Mouse (Mus musculus) layer of hippocampus, postnatal 36 days (tissue): ENCODE results near the gene Wdr53. TPM values are rescaled to one million over a fixed set of nuclear protein-coding genes. Genes with fewer than 3 reads are reported as not detected.
"Not testable (repeated sequence)": the region's sequence is repeated elsewhere in the genome, so short reads cannot be mapped to it uniquely, and the experiment has no call there.

Experiments
- DNase-seq, 2 experiments: peaks; one replicate each; pipeline ENCODE4 v3.0.0; 2022
- total RNA-seq, 2 experiments: library from RNA; stranded (reverse); gene quantifications; 2 replicates each; pipeline ENCODE4 v1.2.3; 2021

Gene Wdr53
- total RNA-seq, result 10 to 100 TPM; 13.0 to 13.1 TPM

DNA sequence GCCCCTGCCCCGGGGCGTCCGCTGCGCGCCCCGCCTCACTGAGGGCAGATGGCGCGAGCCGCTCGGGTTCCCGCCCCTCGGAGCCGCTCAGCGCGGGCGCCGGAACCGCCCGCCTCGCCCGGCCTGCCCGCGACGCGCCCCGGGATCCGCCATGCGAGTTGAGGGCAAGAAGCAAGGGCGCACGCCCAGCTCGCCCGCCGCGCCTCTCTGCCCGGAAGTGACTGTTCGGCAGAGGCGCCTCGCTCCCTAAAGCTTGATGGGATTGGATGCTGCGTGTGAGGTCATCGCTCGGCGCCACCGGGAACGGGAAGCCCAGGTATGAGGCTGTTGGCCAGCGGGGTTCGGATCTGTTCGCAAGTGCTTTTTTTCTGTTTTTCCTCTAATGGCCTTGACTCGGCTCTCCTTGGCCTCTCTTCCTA is at the start of gene Wdr53, which contains the start of gene Fbxo45:
Gene Wdr53 (plus strand): TSS at position 276 of the 419 bp plus-strand sequence.
Gene Fbxo45 (minus strand): TSS at position 207 of the 419 bp plus-strand sequence.
- DNase-seq, result peak; percentile 97 to 98

DNA sequence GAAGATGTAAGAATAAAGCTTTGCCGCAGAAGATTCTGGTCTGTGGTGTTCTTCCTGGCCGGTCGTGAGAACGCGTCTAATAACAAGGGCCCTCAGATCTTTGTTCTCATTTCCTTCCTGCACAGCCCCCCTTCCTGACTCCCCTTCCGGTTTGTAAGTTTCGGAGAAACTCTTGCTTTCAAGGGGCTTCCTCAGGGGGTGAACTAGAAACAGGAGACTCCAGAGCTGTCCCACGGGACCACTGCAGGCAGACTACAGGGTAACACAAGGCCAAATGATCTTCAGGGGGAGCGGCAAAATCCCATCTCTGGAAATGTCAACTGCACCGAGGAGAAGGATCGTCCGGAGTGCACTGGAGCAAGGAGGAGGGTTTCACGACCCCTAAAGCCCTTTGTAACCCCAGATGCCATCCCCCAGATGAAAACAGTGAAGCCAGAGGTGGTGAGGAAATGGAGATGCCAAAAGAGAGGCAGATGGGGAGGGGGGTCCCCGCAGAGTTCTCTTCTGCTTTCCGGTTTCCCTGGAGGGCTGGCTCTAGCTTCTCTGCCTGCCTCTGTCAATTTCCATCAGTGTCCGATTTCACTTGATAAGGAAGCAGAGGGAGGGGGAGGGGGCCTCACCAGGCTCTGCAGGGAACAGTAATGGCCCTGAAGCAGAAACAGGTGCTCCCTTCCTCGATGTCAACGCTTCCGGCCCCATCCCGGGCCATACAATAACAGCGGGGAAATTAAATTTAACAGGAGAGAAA is 46.6 kb upstream of the Wdr53 start:
- DNase-seq, result no peak

GRCm38 (mm10) chr16:32201004-32201325 is 46.1 kb upstream of the Wdr53 start:
- DNase-seq, result no peak

DNA sequence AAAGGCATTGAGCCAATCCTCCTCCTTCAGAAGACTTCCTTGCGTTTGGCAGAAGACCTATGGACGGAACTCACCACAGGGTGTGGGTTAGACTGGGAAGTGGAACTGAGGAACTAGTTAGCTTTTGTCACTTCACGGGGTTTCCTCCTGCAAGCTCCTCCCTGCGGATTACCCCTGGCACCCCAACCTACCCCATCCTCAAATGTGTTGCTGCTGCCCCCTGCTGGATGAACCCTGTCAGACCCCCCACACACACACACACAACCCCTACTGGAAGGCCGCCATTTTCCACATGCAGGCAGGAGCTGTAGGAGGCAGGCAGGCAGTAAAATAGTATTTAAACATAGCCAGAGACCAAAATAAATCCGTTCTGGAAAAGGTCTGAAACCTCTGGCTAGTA is 44.3 kb upstream of the Wdr53 start:
- peak; percentile 28 to 29 for DNase-seq

DNA sequence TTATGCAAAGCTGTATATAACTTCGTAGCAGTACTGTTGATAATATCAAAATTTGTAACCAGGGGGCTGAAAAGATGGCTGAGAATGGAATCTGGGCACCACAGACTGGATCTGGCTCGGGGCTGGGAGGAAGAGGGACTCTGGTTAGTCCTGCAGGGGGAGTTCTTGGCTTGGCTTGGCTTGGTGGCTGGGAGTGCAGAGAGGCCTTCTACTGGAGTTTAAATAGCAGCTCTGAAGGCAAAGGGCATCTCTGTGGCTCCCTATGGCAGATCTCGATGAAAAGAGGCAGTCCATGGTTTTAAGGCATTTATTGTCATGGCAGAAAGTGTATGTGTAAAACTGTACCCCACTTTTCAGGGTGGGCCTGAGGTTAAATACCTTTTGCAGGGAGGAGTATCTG is 42.1 kb upstream of the Wdr53 start:
- no peak for DNase-seq

DNA sequence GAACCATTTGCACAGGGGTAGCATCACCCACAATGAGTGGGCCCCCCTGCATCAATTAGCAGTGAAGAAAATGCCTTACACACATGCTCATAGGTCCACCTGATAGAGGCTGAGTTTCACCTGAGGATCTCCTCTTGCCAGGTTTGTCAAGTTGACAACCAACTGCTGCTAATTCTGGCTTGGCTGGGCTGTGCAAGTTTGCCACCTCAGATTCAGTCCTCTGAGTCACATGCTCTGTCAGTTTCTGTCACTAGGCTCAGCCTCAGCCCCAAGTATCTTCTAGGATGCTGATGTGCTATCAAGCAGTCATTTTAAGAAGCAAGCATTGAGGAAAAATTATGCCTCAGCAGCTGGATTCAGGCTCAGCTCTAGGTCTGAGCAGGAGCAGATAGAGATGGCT is 32.9 kb upstream of the Wdr53 start:
- DNase-seq, result no peak

DNA sequence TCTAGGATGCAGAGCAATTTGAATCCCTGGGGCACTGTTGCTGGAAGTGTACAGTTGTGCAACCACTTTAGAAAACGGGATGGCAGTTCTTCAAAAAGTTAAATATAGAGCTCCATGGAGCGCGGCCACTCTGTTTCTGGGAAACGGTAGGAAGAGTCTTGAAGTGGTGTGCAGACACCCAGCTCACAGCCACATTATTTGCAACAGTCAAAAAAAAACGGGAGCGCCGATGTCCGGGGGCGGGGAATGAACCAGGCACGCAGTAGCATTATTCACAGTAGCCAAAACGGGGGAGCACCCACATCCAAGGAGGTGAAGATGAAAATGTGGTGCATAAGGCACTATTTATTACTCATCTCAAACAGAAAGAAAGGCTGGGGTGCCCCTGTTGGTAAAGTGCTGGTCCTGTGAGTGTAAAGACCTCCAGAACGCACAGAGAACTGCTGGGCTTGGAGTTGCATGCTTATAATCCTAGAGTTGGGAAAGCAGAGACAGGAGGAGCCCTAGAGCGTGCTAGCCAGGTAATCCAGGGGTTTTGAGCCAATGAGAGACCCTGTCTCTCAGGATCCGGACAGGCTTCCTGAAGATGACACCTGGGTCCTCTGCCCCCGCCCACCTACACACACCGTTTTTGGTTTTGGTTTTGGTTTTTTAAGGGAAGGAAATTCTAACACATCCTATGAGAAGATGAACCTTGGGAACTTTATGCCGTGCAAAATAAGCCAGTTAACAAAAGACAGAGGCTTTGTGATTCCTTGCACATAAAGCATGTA is 32.0 kb upstream of the Wdr53 start:
- no peak for DNase-seq

- DNase-seq, result no peak
Measured at GRCm38 (mm10) chr16:32221803-32222202, 25.2 kb upstream of the Wdr53 start.

- DNase-seq, result no peak
Measured at GRCm38 (mm10) chr16:32222399-32222798, 24.6 kb upstream of the Wdr53 start.

GRCm38 (mm10) chr16:32232050-32232449 is 15.0 kb upstream of the Wdr53 start:
- DNase-seq, result not testable (repeated sequence)

GRCm38 (mm10) chr16:32237930-32238680 is 8.9 kb upstream of the Wdr53 start:
- DNase-seq, result no peak

DNA sequence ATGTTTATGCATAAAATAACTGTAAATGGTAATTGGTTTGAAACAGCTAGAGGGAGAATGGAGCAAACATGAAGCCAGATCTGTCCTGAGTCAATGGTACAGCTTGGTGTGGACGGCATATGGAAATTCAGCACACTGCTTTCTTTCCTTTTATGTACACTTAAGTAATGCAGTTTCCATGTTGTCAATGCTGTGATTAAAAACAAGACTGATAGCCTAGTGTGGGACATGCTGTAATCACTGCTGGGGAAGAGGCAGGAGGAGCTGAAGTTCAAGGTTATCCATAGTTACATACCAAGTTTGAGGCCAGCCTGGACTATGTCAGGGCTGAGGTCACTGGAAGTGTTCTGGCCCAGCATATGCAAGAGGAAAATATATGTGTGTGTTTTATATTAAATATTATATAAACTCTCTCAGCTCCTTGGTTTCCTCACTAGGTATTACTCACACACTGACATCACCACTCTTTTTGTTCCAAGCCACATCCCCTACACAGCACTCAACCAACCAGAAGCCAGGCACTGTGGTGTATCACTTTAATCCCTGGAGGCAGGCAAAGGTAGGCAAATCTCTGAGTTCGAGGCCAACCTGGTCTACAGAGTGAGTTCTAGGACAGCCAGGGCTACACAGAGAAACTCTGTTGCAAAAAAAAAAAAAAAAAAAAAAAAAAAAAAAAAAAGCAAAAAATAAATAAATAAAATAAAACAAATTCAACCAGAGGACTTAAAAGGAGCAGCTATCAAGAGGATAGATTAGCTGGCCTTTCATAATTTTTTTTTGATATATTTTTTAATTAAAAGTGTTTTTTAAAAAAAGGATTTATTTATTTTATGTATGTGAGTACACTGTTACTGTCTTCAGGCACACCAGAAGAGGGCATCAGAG is 7.4 kb upstream of the Wdr53 start:
- no peak for DNase-seq

DNA sequence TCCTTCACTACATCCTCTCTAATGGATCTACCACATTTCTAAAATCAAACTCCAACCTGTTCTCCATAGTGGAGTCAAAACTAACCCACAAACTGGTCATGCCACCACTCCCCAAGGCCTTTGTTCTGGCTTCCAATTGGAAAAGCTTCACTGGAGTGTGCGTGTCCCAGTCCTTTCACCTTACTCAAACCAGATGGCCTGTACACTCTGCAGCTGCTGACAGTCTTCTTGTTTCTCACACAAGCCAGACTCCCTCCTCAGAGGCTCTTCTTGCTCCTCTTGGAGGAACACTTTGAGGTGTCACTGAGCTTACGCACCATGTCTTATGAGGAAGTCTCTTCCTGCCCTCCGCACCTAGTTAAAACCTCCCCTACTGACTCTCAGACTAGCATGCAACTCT is 3.1 kb upstream of the Wdr53 start:
- no peak for DNase-seq

DNA sequence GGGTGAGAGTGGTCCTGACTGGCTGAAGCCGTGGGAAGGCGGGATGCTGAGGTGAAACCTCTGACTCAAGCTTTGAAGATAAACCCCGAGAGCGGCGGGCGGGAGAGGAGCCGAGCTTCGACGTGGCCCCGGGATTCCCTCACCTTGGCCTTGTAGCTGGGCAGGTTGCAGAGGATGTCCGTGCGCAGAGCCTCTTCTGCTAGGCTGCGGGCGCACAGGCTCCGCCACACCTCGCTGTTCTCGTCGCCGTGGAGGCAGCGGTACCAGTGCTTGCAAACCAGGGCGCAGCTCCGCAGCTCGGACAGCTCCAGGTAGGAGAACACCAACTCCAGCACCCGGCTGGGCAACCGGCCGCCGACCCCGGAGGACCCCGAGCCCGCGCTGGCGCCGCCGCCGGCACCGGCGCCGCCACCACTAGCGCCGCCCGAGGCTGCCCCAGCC is 656 bp upstream of the Wdr53 start:
- DNase-seq, result no peak

GRCm38 (mm10) chr16:32264225-32264624 is 17.2 kb downstream of the Wdr53 start:
- DNase-seq, result not testable (repeated sequence)

DNA sequence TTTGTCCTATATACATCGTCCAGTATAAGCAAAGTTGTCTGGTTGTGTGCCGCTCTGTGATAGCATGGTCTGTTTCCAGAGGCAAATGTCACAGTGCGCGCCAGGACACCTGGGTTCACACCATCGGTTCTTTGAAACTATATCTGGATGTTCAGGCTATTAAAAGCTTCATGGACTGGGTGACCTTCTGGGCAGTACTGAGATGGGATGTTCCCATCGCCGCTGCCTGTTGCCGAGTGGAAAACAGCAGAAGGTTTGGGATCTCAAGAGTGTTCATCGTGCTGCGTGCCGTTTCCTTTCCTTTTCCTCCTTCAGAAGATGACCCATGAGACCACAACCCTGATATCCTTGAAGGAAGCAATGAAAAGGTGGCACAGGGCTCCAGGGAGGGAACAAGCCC is 24.3 kb downstream of the Wdr53 start, which contains the start of gene Smco1:
Gene Smco1 (plus strand): TSS at position 178 of the 400 bp plus-strand sequence.
- no peak for DNase-seq

GRCm38 (mm10) chr16:32273338-32273737 is 26.3 kb downstream of the Wdr53 start:
- DNase-seq, result no peak

DNA sequence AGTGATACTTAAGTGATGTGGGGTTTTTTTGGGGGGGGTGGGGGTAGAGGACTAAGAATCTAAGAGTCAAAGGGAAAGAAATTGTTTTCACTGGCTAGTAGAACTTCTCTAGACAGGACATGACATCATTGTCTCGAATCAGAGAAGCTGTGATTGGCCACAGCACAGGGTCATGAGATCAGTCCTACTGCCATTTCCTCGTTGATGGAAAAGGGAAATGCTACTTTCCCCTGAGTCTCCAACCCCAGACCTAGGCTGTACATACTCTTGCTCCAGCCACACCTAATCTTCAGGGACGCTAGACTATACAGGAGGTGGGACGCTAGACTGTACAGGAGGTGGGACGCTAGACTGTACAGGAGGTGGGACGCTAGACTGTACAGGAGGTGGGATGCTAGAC is 28.0 kb downstream of the Wdr53 start:
- no peak for DNase-seq

- DNase-seq, result no peak
Measured at GRCm38 (mm10) chr16:32275830-32276229, 28.8 kb downstream of the Wdr53 start.

DNA sequence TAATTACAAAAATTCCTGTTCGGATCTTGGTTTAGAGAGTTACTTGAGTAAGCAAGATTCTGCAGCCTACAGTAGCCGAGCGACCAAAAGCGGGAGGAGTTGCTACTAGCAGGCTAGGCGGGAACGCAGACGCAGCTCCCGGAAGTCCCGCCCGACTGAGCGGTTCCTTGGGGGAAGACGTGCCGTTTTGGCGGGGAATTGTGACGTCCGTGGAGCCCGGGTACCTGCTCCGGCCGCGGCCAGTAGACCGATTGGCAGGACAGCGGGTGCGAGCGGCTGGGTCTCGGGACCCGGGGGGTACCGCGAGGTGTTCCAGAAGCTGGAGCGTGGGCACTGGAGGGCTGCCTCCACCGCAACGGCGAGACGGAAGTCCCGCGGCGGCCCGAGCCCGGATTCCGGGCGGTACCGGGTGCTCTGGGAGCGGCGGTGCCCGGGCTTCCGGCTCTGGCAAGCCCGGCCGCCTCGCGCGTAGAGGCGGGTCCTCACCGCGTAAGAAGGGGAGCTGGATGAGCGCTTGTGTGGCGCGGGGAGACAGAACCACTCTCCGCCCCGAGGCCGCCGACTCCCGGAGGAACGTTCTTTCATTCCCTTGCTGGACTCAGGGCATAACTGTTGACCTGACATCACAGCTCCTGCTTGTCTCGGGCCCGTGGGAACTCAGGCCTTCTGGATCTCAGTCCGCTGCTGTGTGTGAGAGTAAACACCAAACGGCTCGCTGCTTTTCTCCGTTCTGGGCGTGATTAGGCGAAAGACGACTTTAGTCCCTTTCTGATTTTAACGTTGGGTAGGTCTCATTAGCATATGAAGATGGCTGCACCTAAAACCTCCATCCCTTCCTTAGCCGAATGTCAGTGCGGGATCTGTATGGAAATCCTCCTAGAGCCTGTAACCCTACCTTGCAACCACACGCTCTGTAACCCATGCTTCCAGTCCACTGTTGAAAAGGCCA is 30.6 kb downstream of the Wdr53 start, which contains the start of gene Rnf168:
Gene Rnf168 (plus strand): TSS at position 152 of the 949 bp plus-strand sequence.
- DNase-seq, result peak; percentile 93 to 94

GRCm38 (mm10) chr16:32278396-32278795 is 31.4 kb downstream of the Wdr53 start:
- no peak for DNase-seq
